Mouse (Mus musculus) thymus, adult 2 months (tissue): Measurements from ENCODE around the gene Als2.

Experiments
- CTCF ChIP-seq: fragments of 200-500 bp; IDR thresholded peaks from 2 replicates; pipeline ENCODE4 v1.5.1; 2012; ENCODE audit warnings: mild to moderate bottlenecking, control low read depth, low read length, moderate library complexity, borderline replicate concordance; ENCODE audit not compliant: control insufficient read depth, poor library complexity, insufficient read depth; ENCODE audit errors: extremely low read depth
- POLR2A ChIP-seq: fragments of 200-500 bp; IDR thresholded peaks from 2 replicates; pipeline ENCODE4 v1.6.1; 2012; ENCODE audit warnings: mild to moderate bottlenecking, low read length, control low read depth, moderate library complexity; ENCODE audit not compliant: control insufficient read depth, poor library complexity, insufficient read depth; ENCODE audit errors: extremely low read depth

DNA sequence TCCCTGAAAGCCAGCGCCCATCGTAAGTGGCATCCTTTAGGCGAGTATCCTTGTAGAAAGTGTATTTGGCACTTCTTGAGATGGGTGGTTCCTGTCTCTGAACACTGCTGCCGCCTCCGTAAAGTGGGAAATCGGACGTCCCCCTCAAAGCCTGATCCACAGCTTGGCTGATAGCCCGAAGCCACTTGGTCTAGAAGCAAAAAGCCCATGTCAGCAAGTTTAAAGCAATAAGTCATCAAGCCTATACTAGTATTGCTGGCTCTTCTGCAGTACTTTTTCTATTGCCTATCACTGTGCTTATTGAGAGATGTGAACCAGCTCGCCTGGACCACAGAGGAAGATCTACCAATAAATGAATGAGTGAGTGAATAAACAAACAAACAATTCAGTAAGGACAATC lies 51.6 kb downstream of the Als2 start:
- TF ChIP-seq CTCF = no peak
- TF ChIP-seq POLR2A = no peak
